Mouse (Mus musculus): ENCODE results near the gene Smad5.

- TF ChIP-seq POLR2A (IDR thresholded peaks at IDR 0.05; ENCODE audit: borderline replicate concordance, extremely low read depth, low read depth, low read length) (no peak), CTCF (IDR thresholded peaks at IDR 0.05; ENCODE audit: insufficient read depth, low read length) (no peak)
Measured at GRCm38 (mm10) chr13:56671206-56671605, 31.6 kb upstream of the Smad5 start.

All from lung, adult 2 months (tissue).